Mouse (Mus musculus) frontal cortex, adult 2 months (tissue): ENCODE measurements around the gene Gm10912. TPM values are rescaled to one million over a fixed set of nuclear protein-coding genes. Genes with fewer than 3 reads are reported as not detected.
"Not testable (repeated sequence)": the region's sequence is repeated elsewhere in the genome, so short reads cannot be mapped to it uniquely, and the experiment has no call there.

ENCODE experiments used
- DNase-seq, 2 experiments: peaks; one replicate each; pipeline ENCODE4 v3.0.0; 2022; ENCODE audit warnings: low spot score in 1 of 2; ENCODE audit errors: extremely low spot score in 1 of 2
- polyA plus RNA-seq: library from polyadenylated mRNA; depleted of rRNA; stranded (reverse); fragments of >200 nt; gene quantifications from 2 replicates; pipeline ENCODE4 v1.2.3, GENCODE M21; 2012; rRNA removed

The Gm10912 gene
- polyA plus RNA-seq, 1 experiment: 0.46 TPM

DNA sequence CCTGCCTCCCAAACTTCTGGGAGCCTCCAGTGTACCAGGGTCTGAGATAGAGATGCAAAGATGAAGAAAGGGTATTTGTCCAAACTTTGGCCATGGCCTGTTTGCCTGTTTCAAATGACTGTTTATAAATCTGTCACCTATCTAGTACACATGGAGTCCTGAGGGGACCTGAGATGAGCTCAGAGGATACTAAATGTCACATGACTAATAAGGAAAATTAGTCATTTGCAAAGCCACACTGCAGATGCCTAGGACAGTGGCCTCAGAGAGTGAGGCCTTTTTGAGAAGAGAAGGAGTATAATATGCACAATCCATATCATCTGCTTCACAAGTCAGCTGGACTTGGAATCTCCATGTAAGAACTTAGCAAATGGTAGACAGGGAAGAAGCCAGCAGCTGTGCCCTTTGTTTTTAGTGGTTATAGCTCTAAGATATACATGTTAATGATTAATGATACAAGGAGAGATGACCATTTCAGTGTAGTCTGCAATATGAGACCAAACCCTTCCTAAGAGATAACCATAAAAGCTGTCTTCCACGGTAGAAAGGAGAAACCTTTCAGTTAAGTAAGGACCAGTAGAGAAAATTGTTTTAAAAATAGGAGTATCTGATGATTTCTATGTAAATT is 45.7 kb downstream of the Gm10912 start:
- not testable (repeated sequence) for DNase-seq

GRCm38 (mm10) chr2:104113563-104113962 is 47.9 kb downstream of the Gm10912 start:
- not testable (repeated sequence) for DNase-seq

GRCm38 (mm10) chr2:104114898-104115297 is 49.3 kb downstream of the Gm10912 start:
- DNase-seq: no peak

Other genes with a start within 250 kb of the Gm10912 start
- 31.1 and 32.8 TPM in 2 replicates for gene Lmo2, start 107.8 kb upstream of the Gm10912 start, polyA plus RNA-seq
- 50.2 and 53.9 TPM in 2 replicates for gene Fbxo3, start 38.1 kb upstream of the Gm10912 start, polyA plus RNA-seq
- not detected in 2 replicates for gene 4931422A03Rik, start 37.5 kb upstream of the Gm10912 start, polyA plus RNA-seq
- gene Gm10799, start 2.7 kb downstream of the Gm10912 start, polyA plus RNA-seq: not detected in 2 replicates
- gene Cd59b, start 4.0 kb downstream of the Gm10912 start, polyA plus RNA-seq: 4.0 and 6.1 TPM in 2 replicates
- gene Cd59a, start 30.0 kb downstream of the Gm10912 start, polyA plus RNA-seq: 17.8 and 19.5 TPM in 2 replicates
- gene A930018P22Rik, start 56.9 kb downstream of the Gm10912 start, polyA plus RNA-seq: 0.12 and 0.27 TPM in 2 replicates